Mouse (Mus musculus) CH12.LX (cell line): Measurements from ENCODE around the gene Dctn5. TPM values are rescaled to one million over a fixed set of nuclear protein-coding genes. Genes with fewer than 3 reads are reported as not detected.
A peak's percentile ranks its signal among the peaks of the same experiment; 100 is the strongest.

ENCODE experiments used
- DNase-seq: peaks from one replicate; pipeline ENCODE4 v3.0.0-alpha.2; 2013; ENCODE audit errors: extremely low read depth
- H3K27ac ChIP-seq: 2 replicates; pipeline ENCODE4 v1.5.1; 2012; ENCODE audit warnings: low read depth, mild to moderate bottlenecking, control low read depth, moderate library complexity; ENCODE audit not compliant: insufficient read depth
- H3K27me3 ChIP-seq: replicated peaks from 2 replicates; pipeline ENCODE3; 2012; ENCODE audit warnings: inconsistent platforms
- H3K36me3 ChIP-seq, 2 experiments: replicated peaks in 1 of 2; 2 replicates each; pipeline versions ENCODE3 to v1.6.1; 2012; ENCODE audit warnings: inconsistent platforms in 1 of 2, low read length in 1 of 2, mild to moderate bottlenecking in 1 of 2, mixed read lengths in 1 of 2, moderate library complexity in 1 of 2; ENCODE audit not compliant: control insufficient read depth in 1 of 2, insufficient read depth in 1 of 2
- H3K4me1 ChIP-seq, 2 experiments: 2 replicates each; pipeline ENCODE4 v1.6.1; 2012; ENCODE audit warnings: inconsistent platforms in 1 of 2, moderate library complexity in 1 of 2; ENCODE audit not compliant: insufficient read depth in 2 of 2, control insufficient read depth in 1 of 2
- H3K4me2 ChIP-seq: 2 replicates; pipeline ENCODE4 v1.6.1; 2012; ENCODE audit warnings: low read depth, mild to moderate bottlenecking, control low read depth; ENCODE audit not compliant: poor library complexity, insufficient read depth, severe bottlenecking
- H3K4me3 ChIP-seq, 3 experiments: fragments of 150-350 bp in 1 of 3; sonication (generic) in 1 of 3; replicated peaks in 1 of 3; 2 replicates each; pipeline versions ENCODE3 to v1.5.1; 2011 to 2012; ENCODE audit warnings: low read depth in 2 of 3, low read length in 2 of 3, mild to moderate bottlenecking in 2 of 3, moderate library complexity in 2 of 3, control low read depth in 1 of 3, improper control_type of control experiment in 1 of 3, inconsistent platforms in 1 of 3, mixed read lengths in 1 of 3; ENCODE audit not compliant: poor library complexity in 1 of 3
- H3K79me2 ChIP-seq: replicated peaks from 2 replicates; pipeline ENCODE4 v1.6.1; 2012; ENCODE audit warnings: mild to moderate bottlenecking, moderate library complexity; ENCODE audit not compliant: control insufficient read depth, poor library complexity, insufficient read depth, severe bottlenecking; ENCODE audit errors: extremely low read depth
- H3K9ac ChIP-seq: 2 replicates; pipeline ENCODE4 v1.6.1; 2012; ENCODE audit warnings: low read depth, mild to moderate bottlenecking, control low read depth, moderate library complexity; ENCODE audit not compliant: insufficient read depth
- H3K9me3 ChIP-seq: replicated peaks from 2 replicates; pipeline ENCODE3; 2012; ENCODE audit warnings: low read length, inconsistent platforms, mixed read lengths
- BHLHE40 ChIP-seq: IDR thresholded peaks from 2 replicates; pipeline ENCODE4 v1.6.1; 2011; ENCODE audit warnings: mild to moderate bottlenecking, low read depth, low read length, improper control_type of control experiment
- CHD1 ChIP-seq: IDR thresholded peaks from 2 replicates; pipeline ENCODE4 v1.6.1; 2012; ENCODE audit warnings: low read depth, low read length, improper control_type of control experiment, inconsistent platforms
- CHD2 ChIP-seq: IDR thresholded peaks from 2 replicates; pipeline ENCODE4 v1.6.1; 2011; ENCODE audit warnings: low read length, improper control_type of control experiment
- CTCF ChIP-seq, 2 experiments: IDR thresholded peaks in 1 of 2; conservative IDR thresholded peaks in 1 of 2; 2 replicates each; pipeline ENCODE4 v1.5.1; 2011 to 2012; ENCODE audit warnings: low read depth in 2 of 2, low read length in 2 of 2, improper control_type of control experiment in 1 of 2, inconsistent platforms in 1 of 2, mild to moderate bottlenecking in 1 of 2, moderate library complexity in 1 of 2
- E2F4 ChIP-seq: IDR thresholded peaks from 2 replicates; pipeline ENCODE4 v1.6.1; 2011; ENCODE audit warnings: low read depth, low read length, improper control_type of control experiment; ENCODE audit not compliant: insufficient replicate concordance
- ELF1 ChIP-seq: IDR thresholded peaks from 2 replicates; pipeline ENCODE4 v1.6.1; 2014; ENCODE audit warnings: low read depth, mild to moderate bottlenecking, inconsistent platforms, low read length, improper control_type of control experiment
- EP300 ChIP-seq: IDR thresholded peaks from 2 replicates; pipeline ENCODE4 v1.6.1; 2011; ENCODE audit warnings: low read length, improper control_type of control experiment
- ETS1 ChIP-seq: conservative IDR thresholded peaks from 2 replicates; pipeline ENCODE4 v1.6.1; 2012; ENCODE audit warnings: low read depth, mild to moderate bottlenecking, inconsistent platforms, low read length, improper control_type of control experiment, moderate library complexity
- GABPA ChIP-seq: IDR thresholded peaks from 2 replicates; pipeline ENCODE4 v1.6.1; 2012; ENCODE audit warnings: low read depth, low read length, improper control_type of control experiment, inconsistent platforms; ENCODE audit not compliant: insufficient replicate concordance
- HCFC1 ChIP-seq: IDR thresholded peaks from 2 replicates; pipeline ENCODE4 v1.6.1; 2012; ENCODE audit warnings: low read depth, mild to moderate bottlenecking, inconsistent platforms, low read length, improper control_type of control experiment
- IRF4 ChIP-seq: IDR thresholded peaks from 2 replicates; pipeline ENCODE4 v1.6.1; 2014; ENCODE audit warnings: low read depth, mild to moderate bottlenecking, inconsistent platforms, low read length, improper control_type of control experiment
- JUN ChIP-seq: IDR thresholded peaks from 2 replicates; pipeline ENCODE4 v1.6.1; 2011; ENCODE audit warnings: low read depth, mild to moderate bottlenecking, low read length, improper control_type of control experiment, moderate library complexity; ENCODE audit not compliant: insufficient read depth
- JUND ChIP-seq: conservative IDR thresholded peaks from 2 replicates; pipeline ENCODE4 v1.6.1; 2011; ENCODE audit warnings: low read depth, low read length, improper control_type of control experiment
- KAT2A ChIP-seq: IDR thresholded peaks from 2 replicates; pipeline ENCODE4 v1.6.1; 2012; ENCODE audit warnings: low read length, improper control_type of control experiment, inconsistent platforms; ENCODE audit not compliant: insufficient replicate concordance
- MAFK ChIP-seq: IDR thresholded peaks from 2 replicates; pipeline ENCODE4 v1.6.1; 2011; ENCODE audit warnings: low read length, improper control_type of control experiment; ENCODE audit not compliant: insufficient replicate concordance
- MAX ChIP-seq: IDR thresholded peaks from 2 replicates; pipeline ENCODE4 v1.6.1; 2011; ENCODE audit warnings: low read length, improper control_type of control experiment
- MAZ ChIP-seq: IDR thresholded peaks from 2 replicates; pipeline ENCODE4 v1.6.1; 2012; ENCODE audit warnings: low read depth, mild to moderate bottlenecking, inconsistent platforms, low read length, improper control_type of control experiment, moderate library complexity
- MEF2A ChIP-seq: IDR thresholded peaks from 2 replicates; pipeline ENCODE4 v1.6.1; 2014; ENCODE audit warnings: low read depth, mild to moderate bottlenecking, inconsistent platforms, low read length, improper control_type of control experiment, borderline replicate concordance
- MXI1 ChIP-seq: IDR thresholded peaks from 2 replicates; pipeline ENCODE4 v1.6.1; 2011; ENCODE audit warnings: mild to moderate bottlenecking, low read depth, low read length, improper control_type of control experiment
- MYC ChIP-seq: IDR thresholded peaks from 2 replicates; pipeline ENCODE4 v1.6.1; 2011; ENCODE audit warnings: low read depth, mild to moderate bottlenecking, improper control_type of control experiment, low read length
- NELFE ChIP-seq: IDR thresholded peaks from 2 replicates; pipeline ENCODE4 v1.6.1; 2011; ENCODE audit warnings: low read depth, low read length, improper control_type of control experiment
- NRF1 ChIP-seq: IDR thresholded peaks from 2 replicates; pipeline ENCODE4 v1.6.1; 2014; ENCODE audit warnings: low read depth, mild to moderate bottlenecking, inconsistent platforms, low read length, improper control_type of control experiment, moderate library complexity
- PAX5 ChIP-seq: IDR thresholded peaks from 2 replicates; pipeline ENCODE4 v1.6.1; 2012; ENCODE audit warnings: low read length, inconsistent platforms, mixed read lengths
- POLR2A ChIP-seq: IDR thresholded peaks from 2 replicates; pipeline ENCODE4 v1.6.1; 2011; ENCODE audit warnings: low read depth, mild to moderate bottlenecking, improper control_type of control experiment, low read length
- POLR2AphosphoS2 ChIP-seq: IDR thresholded peaks from 2 replicates; pipeline ENCODE4 v1.6.1; 2011; ENCODE audit warnings: low read depth, low read length, improper control_type of control experiment
- RAD21 ChIP-seq: IDR thresholded peaks from 2 replicates; pipeline ENCODE4 v1.6.1; 2011; ENCODE audit warnings: low read depth, mild to moderate bottlenecking, low read length, improper control_type of control experiment, moderate library complexity
- RCOR1 ChIP-seq: conservative IDR thresholded peaks from 2 replicates; pipeline ENCODE4 v1.6.1; 2012; ENCODE audit warnings: low read depth, mild to moderate bottlenecking, inconsistent platforms, low read length, improper control_type of control experiment
- SIN3A ChIP-seq: IDR thresholded peaks from 2 replicates; pipeline ENCODE4 v1.6.1; 2012; ENCODE audit warnings: low read length, improper control_type of control experiment, inconsistent platforms
- SMC3 ChIP-seq: IDR thresholded peaks from 2 replicates; pipeline ENCODE4 v1.6.1; 2011; ENCODE audit warnings: low read depth, low read length, improper control_type of control experiment
- TBP ChIP-seq: conservative IDR thresholded peaks from 2 replicates; pipeline ENCODE4 v1.6.1; 2011; ENCODE audit warnings: low read depth, low read length, improper control_type of control experiment
- TCF12 ChIP-seq: IDR thresholded peaks from 2 replicates; pipeline ENCODE4 v1.6.1; 2014; ENCODE audit warnings: low read depth, mild to moderate bottlenecking, inconsistent platforms, low read length, improper control_type of control experiment
- UBTF ChIP-seq: IDR thresholded peaks from 2 replicates; pipeline ENCODE4 v1.6.1; 2012; ENCODE audit warnings: low read depth, mild to moderate bottlenecking, inconsistent platforms, low read length, improper control_type of control experiment, moderate library complexity
- USF1 ChIP-seq: IDR thresholded peaks from 2 replicates; pipeline ENCODE4 v1.6.1; 2014; ENCODE audit warnings: low read depth, mild to moderate bottlenecking, inconsistent platforms, low read length, improper control_type of control experiment
- USF2 ChIP-seq: conservative IDR thresholded peaks from 2 replicates; pipeline ENCODE4 v1.6.1; 2011; ENCODE audit warnings: low read depth, low read length, improper control_type of control experiment
- ZC3H11A ChIP-seq: IDR thresholded peaks from 2 replicates; pipeline ENCODE4 v1.6.1; 2012; ENCODE audit warnings: low read depth, mild to moderate bottlenecking, inconsistent platforms, low read length, improper control_type of control experiment
- ZKSCAN1 ChIP-seq: IDR thresholded peaks from 2 replicates; pipeline ENCODE4 v1.6.1; 2012; ENCODE audit warnings: low read depth, inconsistent platforms, low read length, improper control_type of control experiment, borderline replicate concordance
- ZMIZ1 ChIP-seq: IDR thresholded peaks from 2 replicates; pipeline ENCODE4 v1.6.1; 2012; ENCODE audit warnings: low read depth, mild to moderate bottlenecking, inconsistent platforms, low read length, improper control_type of control experiment
- ZNF384 ChIP-seq: IDR thresholded peaks from 2 replicates; pipeline ENCODE4 v1.6.1; 2012; ENCODE audit warnings: low read depth, low read length, improper control_type of control experiment, inconsistent platforms
- dilution Hi-C: fragments of 300-500 bp; cut with MboI; formaldehyde crosslinking; loops from 2 replicates; pipeline ENCODE4 v1.14.3; 2020; ENCODE audit warnings: low sequenced_read_pairs; ENCODE audit not compliant: extremely low pct_unique_long_range_greater_than_20kb, extremely low pct_ligation_motif_present
- in situ Hi-C: fragments of 300-500 bp; cut with MboI; formaldehyde crosslinking; loops from 3 replicates; pipeline ENCODE4 v1.14.3; 2019; ENCODE audit warnings: low sequenced_read_pairs, low pct_ligation_motif_present, low pct_unique_long_range_greater_than_20kb, mixed read lengths
- polyA plus RNA-seq: library from polyadenylated mRNA; unstranded; fragments of >175 nt; gene quantifications from 2 replicates; pipeline ENCODE4 v1.2.1, GENCODE M21; 2012; ENCODE audit warnings: low read depth; ENCODE audit not compliant: insufficient read length
- total RNA-seq, 2 experiments: library from RNA; depleted of rRNA; stranded (reverse); fragments of 300-350 nt in 1 of 2; fragments of >200 nt in 1 of 2; gene quantifications; 2 replicates each; pipeline ENCODE4 v1.2.3; 2012 to 2014

Gene Dctn5
- total RNA-seq (2012; rRNA removed) (54.3 and 56.5 TPM in 2 replicates), total RNA-seq (2014; rRNA removed) (62.7 and 64.6 TPM in 2 replicates), polyA plus RNA-seq (74.7 and 76.7 TPM in 2 replicates)

GRCm38 (mm10) chr7:122132497-122133337 is at the start of gene Dctn5, which contains the start of gene Palb2:
TSS of gene Dctn5 (plus strand) at chr7:122133041.
TSS of gene Palb2 (minus strand) at chr7:122132985.
- in situ Hi-C loops = no loop called here
- peaks cover 23 to 57% of the 10 kb centered on the region in 2 experiments for H3K36me3 ChIP-seq
- no peak for TF ChIP-seq ZNF384
- no peak for TF ChIP-seq EP300
- peak; percentile 96 for TF ChIP-seq NELFE
- no peak for TF ChIP-seq ZC3H11A
- no peak for TF ChIP-seq PAX5
- no peak for TF ChIP-seq CHD1
- peak; percentile 100 for TF ChIP-seq SIN3A
- TF ChIP-seq TCF12 = peak; percentile 94
- TF ChIP-seq ELF1 = peak; percentile 99
- TF ChIP-seq CTCF (conservative IDR thresholded peaks at IDR 0.05 in 1 of 2, IDR thresholded peaks at IDR 0.05 in 1 of 2; ENCODE audit: low read depth in 2 of 2, low read length in 2 of 2) = no peak
- peak; percentile 64; the same call in 1 of the 2 replicates for TF ChIP-seq RCOR1
- peak; percentile 94 for TF ChIP-seq POLR2A
- TF ChIP-seq KAT2A = peak; percentile 98
- peak; percentile 90; the same call in 1 of the 2 replicates for TF ChIP-seq POLR2AphosphoS2
- TF ChIP-seq TBP = peak; percentile 93
- no peak for TF ChIP-seq MAFK
- TF ChIP-seq MAZ = peak; percentile 94
- TF ChIP-seq CHD2 = peak; percentile 90
- peak; percentile 93 for TF ChIP-seq MXI1
- TF ChIP-seq ZKSCAN1 = 0 out of 2 replicates have a peak, but pooled peaks have one; percentile 26
- TF ChIP-seq ETS1 = peak; percentile 38; the same call in 1 of the 2 replicates
- peak; percentile 82; the same call in 1 of the 2 replicates for TF ChIP-seq MYC
- TF ChIP-seq GABPA = peak; percentile 76; the same call in 1 of the 2 replicates
- peak; percentile 97 for TF ChIP-seq E2F4
- peak; percentile 86 for TF ChIP-seq MAX
- TF ChIP-seq MEF2A = peak; percentile 82
- TF ChIP-seq USF2 = no peak
- peak; percentile 93 for TF ChIP-seq ZMIZ1
- TF ChIP-seq BHLHE40 = peak; percentile 62
- no peak for TF ChIP-seq JUN
- TF ChIP-seq NRF1 = peak; percentile 99
- peak; percentile 98 for TF ChIP-seq HCFC1
- peak; percentile 63; the same call in 1 of the 2 replicates for TF ChIP-seq IRF4
- TF ChIP-seq SMC3 = no peak
- no peak for TF ChIP-seq RAD21
- TF ChIP-seq JUND = no peak
- no peak for TF ChIP-seq UBTF
- no peak for TF ChIP-seq USF1

More at GRCm38 (mm10) chr7:122132497-122133337, at the start of gene Dctn5, which contains the start of gene Palb2:
- dilution Hi-C loops = no loop called here
- peak within 1 kb of the TSS; percentile 88 to 99 (median 96) for H3K4me3 ChIP-seq
- peak within 1 kb of the TSS; percentile 99 for H3K4me2 ChIP-seq
- peak within 1 kb of the TSS; percentile 41 for H3K27ac ChIP-seq
- peak within 1 kb of the TSS; percentile 88 for H3K9ac ChIP-seq
- H3K27me3 ChIP-seq = no peaks in the 10 kb centered on the region
- H3K79me2 ChIP-seq = peaks cover 21% of the 10 kb centered on the region
- no peaks in the 10 kb centered on the region for H3K9me3 ChIP-seq
- peak; percentile 98 for DNase-seq
- H3K4me1 ChIP-seq = peaks cover 0 to 28% of the 10 kb centered on the region in 2 experiments; a peak in 3 of 4 replicates
